Mouse (Mus musculus): ENCODE measurements around the gene Vwce. TPM values are rescaled to one million over a fixed set of nuclear protein-coding genes. Genes with fewer than 3 reads are reported as not detected.

Gene Vwce
- polyA plus RNA-seq, 1 experiment from 2014 or later: 0.53 TPM

- peak overlapping the region; percentile 95 for H3K4me3 ChIP-seq
- peak overlapping the region; percentile 94 for H3K27ac ChIP-seq
- peak overlapping the region; percentile 77 for H3K4me2 ChIP-seq
- H3K27me3 ChIP-seq: no peaks in the 10 kb centered on the region
- peaks cover 28% of the 10 kb centered on the region for H3K36me3 ChIP-seq
- H3K4me1 ChIP-seq (replicated peaks): peaks cover 50% of the 10 kb centered on the region
- WGBS: 59% methylated on average over 3 of the region's 3 CpGs
- no peaks in the 10 kb centered on the region for H3K9me3 ChIP-seq
- H3K9ac ChIP-seq: peak overlapping the region; percentile 82
- ATAC-seq (ENCODE audit: low FRiP score): no peak
Observed at GRCm38 (mm10) chr19:10604534-10604933, 29.5 kb upstream of the Vwce start.

GRCm38 (mm10) chr19:10605293-10605900 is 28.6 kb upstream of the Vwce start, which contains the start of the genes Ddb1 and Tkfc:
Gene Ddb1 (plus strand): TSS chr19:10605327.
Gene Tkfc (minus strand): TSS chr19:10605654.
- peaks cover 31% of the 10 kb centered on the region for H3K36me3 ChIP-seq
- under 1% methylated on average over 49 of the region's 49 CpGs for WGBS
- ATAC-seq (ENCODE audit: low FRiP score): peak; percentile 96
- peaks cover 50% of the 10 kb centered on the region for H3K4me1 ChIP-seq (replicated peaks)
- H3K4me2 ChIP-seq: peak within 1 kb of the TSS; percentile 77
- H3K4me3 ChIP-seq: peak within 1 kb of the TSS; percentile 95
- peak within 1 kb of the TSS; percentile 94 for H3K27ac ChIP-seq
- H3K9me3 ChIP-seq: no peaks in the 10 kb centered on the region
- peak within 1 kb of the TSS; percentile 96 for H3K9ac ChIP-seq
- H3K27me3 ChIP-seq: no peaks in the 10 kb centered on the region

- no peaks in the 10 kb centered on the region for H3K27me3 ChIP-seq
- H3K4me2 ChIP-seq: peak overlapping the region; percentile 77
- peak overlapping the region; percentile 96 for H3K9ac ChIP-seq
- H3K36me3 ChIP-seq: peaks cover 38% of the 10 kb centered on the region
- no peak; the same call in 1 of the 2 replicates for ATAC-seq (ENCODE audit: low FRiP score)
- peak overlapping the region; percentile 94 for H3K27ac ChIP-seq
- WGBS: 7% methylated on average over 20 of the region's 20 CpGs
- H3K9me3 ChIP-seq: no peaks in the 10 kb centered on the region
- H3K4me1 ChIP-seq (replicated peaks): peaks cover 50% of the 10 kb centered on the region
- H3K4me3 ChIP-seq: peak overlapping the region; percentile 95
Observed at GRCm38 (mm10) chr19:10605901-10606622, 28.0 kb upstream of the Vwce start.

GRCm38 (mm10) chr19:10608573-10609240 is 25.3 kb upstream of the Vwce start:
- no peak for ATAC-seq (ENCODE audit: low FRiP score)

GRCm38 (mm10) chr19:10634872-10635318 is 882 bp downstream of the Vwce start:
- ATAC-seq (ENCODE audit: low FRiP score): peak; percentile 91
- Histone ChIP-seq H3K36me3 (peaks cover 21% of the 10 kb centered on the region), H3K27me3 (peaks cover 25% of the 10 kb centered on the region; the same call in 1 of the 2 replicates), H3K4me2 (peak overlapping the region; percentile 85), H3K4me3 (peak overlapping the region; percentile 43), H3K9ac (peak overlapping the region; percentile 68), H3K9me3 (no peaks in the 10 kb centered on the region), H3K4me1 (replicated peaks) (peaks cover 17% of the 10 kb centered on the region), H3K27ac (no peak overlapping the region; the same call in 1 of the 2 replicates)
- 3% methylated on average over 21 of the region's 21 CpGs for WGBS

More at GRCm38 (mm10) chr19:10608573-10609240, 25.3 kb upstream of the Vwce start:
- H3K4me2 ChIP-seq: no peak overlapping the region
- no peaks in the 10 kb centered on the region for H3K27me3 ChIP-seq
- H3K27ac ChIP-seq: no peak overlapping the region
- no peak overlapping the region for H3K4me3 ChIP-seq
- no peaks in the 10 kb centered on the region for H3K9me3 ChIP-seq
- peaks cover 35% of the 10 kb centered on the region for H3K4me1 ChIP-seq (replicated peaks)
- H3K36me3 ChIP-seq: peaks cover 63% of the 10 kb centered on the region
- WGBS: 88% methylated on average over 5 of the region's 5 CpGs
- H3K9ac ChIP-seq: no peak overlapping the region

- WGBS: 63% methylated on average over 7 of the region's 7 CpGs
- Histone ChIP-seq H3K27ac (no peak overlapping the region), H3K9ac (no peak overlapping the region), H3K36me3 (no peaks in the 10 kb centered on the region), H3K27me3 (peaks cover 25% of the 10 kb centered on the region; the same call in 1 of the 2 replicates), H3K9me3 (no peaks in the 10 kb centered on the region), H3K4me3 (no peak overlapping the region), H3K4me2 (no peak overlapping the region), H3K4me1 (replicated peaks) (peaks cover 17% of the 10 kb centered on the region)
- ATAC-seq (ENCODE audit: low FRiP score): no peak
Observed at GRCm38 (mm10) chr19:10637840-10638239, 3.8 kb downstream of the Vwce start.

GRCm38 (mm10) chr19:10640080-10640479 is 6.1 kb downstream of the Vwce start:
- Histone ChIP-seq H3K4me2 (no peak overlapping the region), H3K4me3 (no peak overlapping the region), H3K4me1 (replicated peaks) (peaks cover 4% of the 10 kb centered on the region), H3K9ac (no peak overlapping the region), H3K27me3 (peaks cover 16% of the 10 kb centered on the region; the same call in 1 of the 2 replicates), H3K27ac (no peak overlapping the region), H3K9me3 (no peaks in the 10 kb centered on the region), H3K36me3 (no peaks in the 10 kb centered on the region)
- ATAC-seq (ENCODE audit: low FRiP score): no peak
- 13% methylated on average over 5 of the region's 5 CpGs for WGBS

- Histone ChIP-seq H3K9ac (0 out of 2 replicates have a peak overlapping the region, but pooled peaks have one; percentile 8), H3K9me3 (no peaks in the 10 kb centered on the region), H3K27ac (no peak overlapping the region), H3K4me3 (no peak overlapping the region), H3K4me1 (replicated peaks) (no peaks in the 10 kb centered on the region), H3K36me3 (no peaks in the 10 kb centered on the region), H3K27me3 (0 out of 2 replicates have a peak, but pooled peaks cover 9% of the 10 kb centered on the region), H3K4me2 (no peak overlapping the region)
- ATAC-seq (ENCODE audit: low FRiP score): no peak
- WGBS: 49% methylated on average over 13 of the region's 13 CpGs
Observed at GRCm38 (mm10) chr19:10640589-10641378, 6.8 kb downstream of the Vwce start.

GRCm38 (mm10) chr19:10645616-10646015 is 11.6 kb downstream of the Vwce start:
- 87% methylated on average over 2 of the region's 2 CpGs for WGBS
- H3K27ac ChIP-seq: no peak overlapping the region
- no peaks in the 10 kb centered on the region for H3K4me1 ChIP-seq (replicated peaks)
- no peak overlapping the region for H3K4me2 ChIP-seq
- no peak overlapping the region for H3K4me3 ChIP-seq
- H3K27me3 ChIP-seq: no peaks in the 10 kb centered on the region
- no peak overlapping the region for H3K9ac ChIP-seq
- no peak for ATAC-seq (ENCODE audit: low FRiP score)
- H3K9me3 ChIP-seq: no peaks in the 10 kb centered on the region
- no peaks in the 10 kb centered on the region for H3K36me3 ChIP-seq

GRCm38 (mm10) chr19:10648156-10648555 is 14.1 kb downstream of the Vwce start:
- H3K27me3 ChIP-seq: no peaks in the 10 kb centered on the region
- 77% methylated on average over 8 of the region's 8 CpGs for WGBS
- no peak overlapping the region for H3K4me3 ChIP-seq
- H3K4me1 ChIP-seq (replicated peaks): no peaks in the 10 kb centered on the region
- no peak for ATAC-seq (ENCODE audit: low FRiP score)
- no peaks in the 10 kb centered on the region for H3K36me3 ChIP-seq
- H3K27ac ChIP-seq: no peak overlapping the region
- H3K9ac ChIP-seq: no peak overlapping the region
- no peak overlapping the region for H3K4me2 ChIP-seq
- no peaks in the 10 kb centered on the region for H3K9me3 ChIP-seq

- Histone ChIP-seq H3K4me1 (replicated peaks) (no peaks in the 10 kb centered on the region), H3K27ac (no peak overlapping the region), H3K9ac (no peak overlapping the region), H3K27me3 (no peaks in the 10 kb centered on the region), H3K9me3 (no peaks in the 10 kb centered on the region), H3K4me3 (no peak overlapping the region), H3K36me3 (no peaks in the 10 kb centered on the region), H3K4me2 (no peak overlapping the region)
- no peak for ATAC-seq (ENCODE audit: low FRiP score)
- WGBS: 65% methylated on average over 3 of the region's 3 CpGs
Observed at GRCm38 (mm10) chr19:10656058-10656457, 22.0 kb downstream of the Vwce start.

All from hindbrain, embryonic 13.5 days (tissue).